Mouse (Mus musculus): ENCODE measurements around the gene Ercc1. TPM values are rescaled to one million over a fixed set of nuclear protein-coding genes. Genes with fewer than 3 reads are reported as not detected.

Gene Ercc1
- total RNA-seq (2021) = 10 to 100 TPM; 26.7 to 28.7 TPM
- long read RNA-seq, experiment 1, transcript Ercc1-201 (10 exons, 1,375 nt) = major isoform, 18 of 25 reads
- long read RNA-seq, experiment 1, partial matches to known transcripts = 6 of 25 reads
- long read RNA-seq, experiment 1, other reads (novel, unspliced or antisense) = 1 of 25 reads
- long read RNA-seq, experiment 2, transcript Ercc1-201 (10 exons, 1,375 nt) = major isoform, 13 of 19 reads
- long read RNA-seq, experiment 2, partial matches to known transcripts = 1 of 19 reads
- long read RNA-seq, experiment 2, other reads (novel, unspliced or antisense) = 3 of 19 reads

DNA sequence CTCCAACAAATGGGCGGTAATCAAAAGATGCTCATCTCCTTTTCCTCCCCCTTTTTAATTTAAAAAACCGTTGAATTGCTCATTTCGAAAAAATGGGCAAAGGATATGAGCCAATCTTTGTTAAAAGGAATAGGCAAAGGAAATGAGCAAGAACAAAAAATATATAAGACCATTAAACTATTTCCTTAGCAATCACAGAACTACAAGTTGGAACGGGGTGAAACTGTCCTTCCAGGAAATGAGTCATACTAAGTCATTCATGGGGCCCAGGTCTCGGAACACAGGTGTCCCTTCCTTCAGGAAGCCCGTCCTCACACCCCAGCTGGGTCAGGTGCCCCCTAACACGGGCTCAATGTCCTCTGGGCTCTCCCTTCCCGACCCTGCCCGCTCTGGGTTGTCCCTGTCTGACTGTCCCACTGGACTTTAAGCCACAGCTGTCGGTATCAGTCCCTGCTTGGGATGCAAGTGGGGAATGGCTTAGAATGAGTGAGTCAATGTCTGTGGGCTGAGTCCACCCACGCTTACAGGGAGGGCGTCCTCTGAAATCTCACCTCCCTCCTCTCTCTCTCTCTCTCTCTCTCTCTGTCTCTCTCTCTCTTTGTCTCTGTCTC lies at the start of gene Ercc1:
Gene Ercc1, plus strand, starts transcription at position 542 of the 611 bp plus-strand sequence.
- no peak for DNase-seq
- intact Hi-C loops (cut with DNase I; ENCODE audit: low total_unique reads) = loop anchor here (10.0 kb wide), 1 partner anchor 110 kb away; no protein-coding TSS in a partner anchor

DNA sequence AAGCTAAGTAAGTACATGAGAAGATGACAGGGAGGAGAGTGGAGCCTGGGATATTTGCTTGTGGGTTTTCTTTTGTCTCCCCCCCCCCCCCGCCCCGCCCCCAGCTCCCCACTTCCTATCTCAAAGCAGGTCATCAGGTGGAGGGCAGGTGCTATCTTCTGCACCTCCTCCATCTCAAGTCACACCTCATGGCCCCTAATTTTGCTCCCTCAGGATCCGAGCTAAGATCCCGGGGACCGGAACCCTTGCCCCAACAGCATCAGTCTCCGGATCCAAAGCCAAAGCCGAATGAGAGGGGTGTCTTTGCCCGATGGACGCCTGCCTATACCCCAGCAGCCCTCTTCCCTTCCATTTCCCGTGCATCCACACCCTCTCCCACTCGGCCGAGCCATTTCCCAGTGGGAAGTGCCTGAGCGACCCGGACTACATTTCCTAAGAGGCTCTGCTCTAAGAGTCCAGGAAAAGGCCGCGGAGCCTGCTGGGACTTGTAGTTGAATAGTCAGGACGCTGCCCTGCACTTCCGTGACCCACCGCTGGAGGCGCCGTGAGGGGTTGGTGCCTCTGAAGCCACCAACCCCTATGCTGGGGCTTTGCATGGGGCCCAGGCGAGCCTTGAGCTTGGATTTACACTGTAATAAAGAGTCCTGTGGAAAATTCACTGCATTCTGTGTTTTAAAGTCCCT lies 48.9 kb upstream of the Ercc1 start:
- peak; percentile 96 for DNase-seq
- intact Hi-C loops (cut with DNase I; ENCODE audit: low total_unique reads) = no loop called here

DNA sequence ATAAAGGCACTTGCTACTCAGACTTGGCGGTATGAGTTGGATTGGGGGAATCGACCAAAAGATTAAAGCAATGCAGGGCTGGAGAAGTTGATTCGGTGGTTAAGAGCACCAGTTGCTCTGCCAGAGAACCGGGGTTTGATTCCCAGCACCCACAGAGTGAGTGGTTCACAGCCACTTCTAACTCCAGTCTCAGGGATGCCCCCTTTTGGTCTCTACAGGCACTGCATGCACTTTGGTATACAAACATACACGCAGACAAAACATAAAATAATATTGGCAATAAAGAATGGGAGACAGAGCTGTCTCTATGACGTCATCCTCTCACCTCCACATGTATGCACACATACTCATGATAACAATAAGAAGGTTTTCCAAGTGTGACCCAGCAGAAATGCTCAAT lies 47.5 kb upstream of the Ercc1 start:
- intact Hi-C loops (cut with DNase I; ENCODE audit: low total_unique reads) = no loop called here
- DNase-seq = no peak

DNA sequence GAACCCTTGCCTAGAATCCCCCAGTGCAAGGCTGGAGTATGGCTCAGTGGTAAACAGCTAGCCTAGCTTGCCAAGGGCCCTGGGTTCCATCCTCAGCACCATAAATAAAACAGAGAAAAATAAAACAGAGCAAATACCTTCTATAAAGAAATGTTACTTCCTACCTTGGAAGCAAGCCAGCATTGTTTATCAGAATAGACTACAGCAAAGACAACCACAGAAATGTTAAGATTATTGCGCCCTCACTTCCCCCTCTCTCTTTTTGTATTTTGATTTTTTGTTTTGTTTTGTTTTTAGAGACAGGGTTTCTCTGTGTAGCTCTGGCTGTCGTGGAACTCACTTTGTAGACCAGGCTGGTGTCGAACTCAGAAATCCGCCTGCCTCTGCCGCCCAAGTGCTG lies 46.8 kb upstream of the Ercc1 start:
- intact Hi-C loops (cut with DNase I; ENCODE audit: low total_unique reads) = no loop called here
- DNase-seq = no peak

DNA sequence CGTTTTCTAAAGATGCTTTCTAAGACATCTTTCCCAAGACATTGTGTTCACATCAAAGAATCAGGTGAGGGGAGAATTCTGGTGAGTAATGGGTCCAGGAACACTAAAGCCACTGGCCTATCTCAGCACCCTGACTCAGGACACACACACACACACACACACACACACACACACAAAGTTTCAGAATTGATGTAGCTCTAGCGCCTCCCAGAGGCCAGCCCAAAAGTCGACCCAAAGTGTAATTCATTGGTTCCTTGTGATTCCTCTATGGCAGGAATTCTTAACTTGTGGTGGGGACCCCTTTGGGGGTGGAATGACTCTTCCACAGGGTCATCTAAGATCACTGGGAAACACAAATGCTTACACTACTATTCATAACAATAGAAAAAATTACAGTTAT lies 45.4 kb upstream of the Ercc1 start:
- peak; percentile 53 for DNase-seq
- intact Hi-C loops (cut with DNase I; ENCODE audit: low total_unique reads) = no loop called here

DNA sequence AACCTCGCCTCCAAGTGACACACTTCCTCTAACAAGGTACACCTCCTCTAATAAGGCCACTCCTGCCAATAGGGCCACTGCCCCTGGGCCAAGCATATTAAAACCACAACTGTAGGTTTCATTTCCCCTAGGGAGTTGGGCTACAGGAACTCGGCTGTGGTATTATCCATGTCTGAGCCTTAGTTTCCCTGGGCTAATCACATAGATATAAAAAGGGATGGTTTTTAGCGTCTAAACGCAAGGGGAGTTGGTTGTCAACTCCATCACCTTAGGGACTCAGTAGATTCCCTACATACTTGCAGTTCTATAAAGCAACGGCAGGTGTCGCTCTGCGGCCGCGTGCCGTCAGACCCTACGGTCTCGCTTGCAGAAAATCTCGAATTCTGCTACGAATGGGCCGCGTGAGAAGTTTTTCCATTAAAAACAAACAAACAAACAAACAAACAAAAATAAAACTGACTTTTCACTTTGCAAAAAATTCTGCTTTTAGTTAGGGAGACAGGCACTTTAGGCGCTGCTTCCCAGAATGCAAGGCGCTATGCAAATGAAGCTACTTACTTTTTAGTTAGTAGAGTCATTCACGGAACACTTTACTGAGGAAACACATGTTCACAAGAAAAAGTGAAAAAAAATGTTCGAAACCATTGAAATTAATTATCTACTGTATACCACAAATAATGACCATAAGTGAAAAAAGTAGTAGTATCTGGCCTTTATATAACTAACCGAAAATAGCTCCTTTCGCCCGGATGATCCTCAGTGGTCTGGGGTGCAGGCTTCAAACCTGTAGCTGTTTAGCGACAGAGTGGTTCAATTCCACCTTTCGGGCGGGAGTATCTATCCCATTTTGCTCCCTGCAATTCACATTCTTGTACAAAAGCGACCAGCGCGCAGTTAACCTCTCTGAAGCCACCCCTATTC lies 43.8 kb upstream of the Ercc1 start:
- intact Hi-C loops (cut with DNase I; ENCODE audit: low total_unique reads) = loop anchor here (2.0 kb wide), 1 partner anchor 42 kb away; no protein-coding TSS in a partner anchor
- peak; percentile 76 for DNase-seq

DNA sequence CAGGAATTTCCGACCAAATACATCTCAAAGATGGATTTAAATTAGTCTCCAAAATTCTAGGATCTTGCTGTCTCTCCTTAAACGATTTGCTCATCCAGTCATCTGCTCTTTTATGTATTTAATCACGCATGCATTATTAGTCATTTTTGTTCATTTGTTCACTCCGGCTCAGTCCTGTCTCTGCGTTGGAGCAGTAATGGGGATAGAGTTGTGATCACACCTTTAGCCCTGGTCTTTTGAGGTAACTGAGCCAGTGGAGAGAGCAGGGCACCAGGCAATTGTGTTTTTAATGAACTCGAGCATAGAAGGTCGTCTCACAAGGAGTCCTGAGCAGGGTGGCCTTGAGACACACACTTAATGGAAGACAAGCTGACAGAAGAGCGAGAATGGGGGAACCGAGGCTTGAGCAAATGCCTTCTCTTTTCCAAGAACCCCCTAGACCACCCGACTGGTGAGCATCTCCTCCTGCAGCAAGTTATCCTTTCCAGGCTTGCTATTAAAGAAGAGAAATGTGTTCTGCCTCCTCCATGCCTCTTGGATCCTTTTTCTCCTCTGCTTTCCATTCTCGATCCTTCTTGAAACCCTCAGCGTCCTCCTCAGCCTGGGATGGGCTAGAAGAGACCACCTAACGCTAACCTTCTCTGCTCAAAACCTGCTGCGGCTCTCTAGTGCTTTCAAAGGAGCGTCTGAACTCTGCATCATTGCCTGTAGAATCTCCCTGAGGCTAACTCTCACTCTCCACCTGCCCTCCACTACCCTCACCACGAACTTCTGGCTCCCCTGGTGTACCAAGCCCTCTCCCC lies 42.9 kb upstream of the Ercc1 start:
- no peak for DNase-seq
- intact Hi-C loops (cut with DNase I; ENCODE audit: low total_unique reads) = loop anchor here (2.0 kb wide), 1 partner anchor 41 kb away; no protein-coding TSS in a partner anchor

DNA sequence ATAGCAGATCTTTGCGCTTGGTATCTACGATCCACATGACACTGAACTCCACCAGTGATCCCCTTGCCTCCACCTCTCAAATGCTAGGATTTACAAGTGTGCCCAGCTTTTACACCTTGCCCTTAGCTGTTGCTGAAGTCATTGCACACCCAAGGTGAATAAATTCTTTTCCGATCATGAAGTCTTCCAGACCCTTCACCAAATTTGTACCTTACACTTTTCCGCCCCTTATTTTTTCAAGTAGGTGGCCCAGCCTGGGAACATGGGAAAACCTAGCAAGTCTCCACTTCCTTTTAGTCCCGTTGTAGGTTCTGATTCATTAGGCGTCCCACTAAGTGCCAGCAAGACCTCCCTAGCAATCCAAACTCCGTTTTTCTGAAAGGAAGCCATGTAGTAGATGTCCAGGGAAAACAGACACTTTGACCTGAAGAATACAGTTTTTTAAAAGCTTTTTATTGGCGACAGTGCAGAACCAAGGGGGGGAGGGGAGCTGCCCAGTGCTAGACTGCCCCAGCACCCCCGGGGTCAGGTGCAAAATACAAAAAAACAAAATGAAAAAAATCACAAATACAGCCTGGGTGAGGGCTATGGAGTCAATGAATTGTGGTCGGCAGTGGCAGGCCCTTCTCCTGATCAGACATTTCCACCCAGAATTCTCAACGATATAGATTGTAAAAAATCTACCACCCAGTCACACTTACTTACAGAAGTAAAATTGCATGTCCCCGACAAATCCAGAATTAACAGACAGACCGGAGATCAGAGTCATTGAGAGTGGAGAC lies 42.1 kb upstream of the Ercc1 start:
- intact Hi-C loops (cut with DNase I; ENCODE audit: low total_unique reads) = no loop called here
- no peak for DNase-seq

DNA sequence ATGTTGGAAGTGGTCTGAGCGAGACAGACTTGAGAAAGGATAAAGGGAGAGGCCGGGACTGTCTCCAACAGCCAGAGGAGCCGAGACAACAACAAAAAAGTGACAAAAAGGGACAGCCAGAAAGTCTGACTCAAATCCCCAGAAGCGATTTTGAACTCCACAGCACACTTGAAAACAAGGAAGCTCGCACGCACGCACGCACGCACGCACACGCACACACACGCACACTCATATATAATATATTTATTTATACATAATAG lies 41.6 kb upstream of the Ercc1 start:
- no peak for DNase-seq
- intact Hi-C loops (cut with DNase I; ENCODE audit: low total_unique reads) = no loop called here

DNA sequence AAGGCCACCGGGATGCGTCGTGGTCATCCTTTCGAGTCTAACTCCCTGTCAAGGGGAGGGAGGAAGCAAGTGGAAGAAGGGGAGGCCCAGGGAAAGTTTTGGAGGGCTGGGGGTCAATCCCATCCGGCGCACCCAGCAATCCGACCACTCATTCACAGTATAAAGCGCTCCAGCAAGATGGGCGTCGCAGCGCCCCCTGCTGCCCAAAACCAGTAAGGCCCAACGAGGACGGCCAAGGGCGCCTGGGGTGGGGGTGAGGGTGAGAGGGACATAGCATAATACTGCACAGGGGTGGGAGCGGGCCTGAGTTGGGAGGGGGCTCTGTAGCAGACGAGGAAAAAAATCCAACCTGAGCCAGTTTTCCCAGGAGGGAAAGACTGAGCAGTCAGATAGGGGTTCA lies 40.8 kb upstream of the Ercc1 start:
- intact Hi-C loops (cut with DNase I; ENCODE audit: low total_unique reads) = no loop called here
- peak; percentile 80 for DNase-seq

DNA sequence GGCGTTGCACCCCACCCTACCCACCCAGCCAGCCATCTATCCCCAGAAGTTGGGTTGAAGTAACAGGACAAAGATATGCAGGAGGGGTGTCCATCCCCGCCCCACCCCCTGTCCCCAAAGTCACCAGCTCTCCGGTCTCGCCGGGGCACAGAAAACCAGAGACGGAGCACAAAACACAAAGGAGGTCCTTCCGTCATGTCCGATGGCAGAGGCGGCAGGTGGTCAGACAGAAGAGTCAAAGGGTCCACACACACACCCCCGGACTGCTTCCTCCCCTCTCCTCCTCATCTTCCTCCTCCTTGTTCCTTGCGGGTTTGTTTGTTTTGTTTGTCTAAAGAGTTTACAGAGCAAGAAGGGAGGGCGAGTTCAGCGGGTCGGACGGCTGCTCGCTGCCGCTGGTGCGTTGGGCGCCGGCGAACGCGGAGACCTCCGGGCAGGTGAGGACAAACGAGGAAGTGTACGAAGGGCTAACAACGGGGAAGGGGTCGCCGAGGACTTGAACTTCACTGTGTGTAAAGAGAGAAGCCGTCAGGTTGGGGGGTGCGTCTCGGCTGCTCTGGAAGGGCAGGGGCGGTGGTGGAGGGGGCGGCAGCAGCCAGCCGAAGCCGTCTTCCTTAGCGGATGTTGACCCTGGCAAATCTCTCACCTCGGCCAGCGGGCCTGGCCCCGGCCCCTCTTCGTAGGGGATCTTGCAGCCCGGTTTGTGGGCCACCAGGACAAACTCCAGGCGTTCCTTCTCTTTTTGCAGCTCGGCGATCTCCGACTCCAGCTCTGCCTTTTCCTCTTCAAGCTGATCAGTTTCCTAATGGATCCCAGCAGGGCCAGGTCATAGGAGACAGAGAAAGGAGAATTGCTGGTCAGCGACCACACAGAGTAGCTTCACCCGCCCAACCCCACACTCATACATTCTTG lies 39.8 kb upstream of the Ercc1 start:
- no peak for DNase-seq
- intact Hi-C loops (cut with DNase I; ENCODE audit: low total_unique reads) = no loop called here

DNA sequence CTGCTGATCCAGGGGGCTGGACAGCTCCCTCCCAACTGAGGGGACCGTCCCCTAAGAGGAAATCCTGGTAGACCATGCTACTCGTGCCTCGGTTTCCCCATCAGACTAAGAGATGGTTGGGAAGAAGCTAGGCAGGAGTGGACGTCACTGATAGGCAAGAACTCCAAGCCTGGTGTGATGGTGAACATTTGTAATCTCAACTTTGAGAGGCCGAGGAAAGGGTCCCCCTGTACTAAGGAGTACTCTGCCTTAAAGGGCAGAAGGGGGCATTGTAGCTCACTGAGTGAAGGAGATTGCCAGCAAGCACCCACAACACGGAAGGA lies 39.2 kb upstream of the Ercc1 start:
- no peak for DNase-seq
- intact Hi-C loops (cut with DNase I; ENCODE audit: low total_unique reads) = no loop called here

DNA sequence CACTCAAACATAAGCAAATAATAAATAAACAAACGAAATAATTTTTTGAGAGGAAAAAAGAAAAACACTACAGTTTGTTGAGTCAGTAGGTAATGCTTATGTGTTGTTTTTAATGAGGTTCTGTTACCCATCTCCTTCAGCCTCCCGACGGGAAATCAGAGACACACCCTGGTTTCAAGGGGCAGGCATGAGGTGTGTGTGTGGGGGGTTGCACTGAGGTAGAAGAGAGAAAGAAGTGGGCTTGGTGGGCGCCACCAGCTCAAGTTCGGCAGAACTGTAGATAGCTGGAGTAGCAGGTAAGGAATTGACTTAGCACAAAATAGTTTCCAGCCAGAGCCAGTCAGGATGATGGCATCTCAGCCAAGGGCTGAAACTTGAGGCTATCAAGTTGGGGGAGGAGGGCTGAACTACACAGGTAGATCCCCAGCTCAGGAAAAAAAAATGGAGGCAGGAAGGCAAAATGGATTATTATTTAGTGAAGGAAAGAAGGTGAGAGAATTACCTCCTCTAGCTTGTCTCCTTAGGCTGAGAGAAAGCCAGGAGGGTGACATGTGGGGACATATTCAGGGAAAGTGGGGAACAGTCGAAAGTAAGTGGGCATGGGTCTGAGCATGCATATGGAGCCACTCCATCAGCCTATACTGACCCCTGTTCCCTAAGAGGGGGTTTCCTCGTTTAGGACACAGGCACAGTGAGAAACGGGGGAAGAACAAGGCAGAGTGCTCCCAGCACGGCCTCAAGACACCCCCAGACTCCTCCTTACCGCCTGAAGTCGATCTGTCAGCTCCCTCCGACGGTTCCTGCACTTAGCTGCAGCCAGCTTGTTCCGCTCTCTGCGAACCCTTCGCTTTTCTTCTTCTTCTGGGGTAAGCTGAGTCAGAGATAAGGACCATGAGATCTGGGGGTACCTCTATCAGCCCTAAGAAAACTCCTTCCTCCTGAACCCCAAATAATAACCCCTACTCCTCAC lies 38.5 kb upstream of the Ercc1 start:
- intact Hi-C loops (cut with DNase I; ENCODE audit: low total_unique reads) = no loop called here
- DNase-seq = no peak

DNA sequence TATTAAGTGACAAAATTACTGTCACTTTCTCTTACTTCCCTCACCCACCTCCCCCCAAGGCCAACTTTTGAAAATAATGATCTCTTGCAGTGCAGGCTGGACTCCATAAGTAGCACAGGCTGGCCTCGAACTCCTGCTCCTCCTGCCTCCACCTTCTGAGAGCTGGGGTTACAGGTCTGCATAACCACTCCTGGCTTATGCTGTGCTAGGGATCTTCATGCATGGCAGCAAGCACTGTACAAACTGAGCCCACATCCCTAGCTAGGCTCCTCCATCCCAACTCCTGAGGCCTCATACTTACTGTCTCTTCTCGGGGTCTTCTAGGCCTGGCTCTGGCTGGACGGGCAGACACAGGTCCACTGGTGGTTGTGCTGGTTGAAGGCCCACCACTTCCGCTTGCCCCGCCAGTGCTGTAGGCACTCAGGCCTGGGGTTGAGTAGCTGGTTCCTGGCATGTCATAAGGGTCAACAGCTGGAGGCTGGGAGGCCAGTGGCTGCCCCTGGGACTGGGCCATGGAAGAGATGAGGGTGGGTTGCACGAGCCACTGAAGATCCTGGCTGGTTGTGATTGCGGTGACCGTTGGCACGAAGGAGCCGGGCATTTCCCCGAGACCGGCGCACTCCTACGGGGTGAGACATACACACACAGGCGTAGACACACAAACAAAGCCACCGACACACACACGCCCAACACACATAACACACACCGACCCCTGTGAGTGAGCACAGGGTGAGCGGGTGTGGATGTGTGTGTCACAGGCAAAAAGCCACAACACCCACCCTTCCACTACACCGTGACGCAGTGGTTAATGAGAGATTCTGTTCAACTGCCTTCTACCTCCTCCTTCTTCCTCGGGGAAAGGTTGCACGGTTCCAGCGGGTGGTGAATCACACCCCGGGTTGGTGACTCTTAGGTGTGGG lies 37.5 kb upstream of the Ercc1 start:
- intact Hi-C loops (cut with DNase I; ENCODE audit: low total_unique reads) = no loop called here
- DNase-seq = no peak

DNA sequence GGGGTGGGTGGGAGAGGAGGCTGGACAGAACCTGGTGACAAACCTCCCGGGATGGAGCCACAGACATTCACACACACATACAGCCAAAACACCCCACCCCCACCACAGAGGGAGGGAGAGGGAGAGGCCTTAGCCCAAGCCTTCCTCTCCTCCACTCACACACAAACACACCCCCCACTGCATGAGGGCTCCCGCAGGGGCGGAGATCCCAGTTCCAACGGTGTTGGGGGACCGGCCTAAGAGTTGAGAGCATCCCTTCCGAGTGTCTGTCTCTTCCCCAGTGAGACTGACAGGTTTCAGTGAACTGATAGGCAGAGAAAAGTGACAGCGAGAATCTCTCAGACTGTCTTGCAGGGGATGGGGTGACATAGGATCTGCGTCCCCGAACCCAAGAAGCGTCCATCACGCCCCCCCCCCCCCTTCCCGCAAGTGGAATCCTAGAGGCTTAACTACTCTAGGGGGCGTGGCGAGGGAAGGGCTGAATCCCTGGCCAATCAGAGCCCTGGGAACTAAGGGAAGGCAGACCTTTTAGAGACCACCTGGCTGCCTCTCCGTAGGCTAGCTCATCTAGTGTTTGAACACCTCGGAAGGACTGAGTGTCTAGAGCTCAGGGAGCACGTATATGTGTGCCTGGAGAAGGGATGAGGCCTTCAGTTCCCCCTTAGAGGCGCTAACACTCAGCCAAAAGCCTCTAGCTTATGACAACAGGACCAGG lies 36.7 kb upstream of the Ercc1 start:
- intact Hi-C loops (cut with DNase I; ENCODE audit: low total_unique reads) = no loop called here
- peak; percentile 81 for DNase-seq
